Mouse (Mus musculus): ENCODE measurements around the gene Atp6v0b.
A peak's percentile ranks its signal among the peaks of the same experiment; 100 is the strongest.

Gene Atp6v0b

DNA sequence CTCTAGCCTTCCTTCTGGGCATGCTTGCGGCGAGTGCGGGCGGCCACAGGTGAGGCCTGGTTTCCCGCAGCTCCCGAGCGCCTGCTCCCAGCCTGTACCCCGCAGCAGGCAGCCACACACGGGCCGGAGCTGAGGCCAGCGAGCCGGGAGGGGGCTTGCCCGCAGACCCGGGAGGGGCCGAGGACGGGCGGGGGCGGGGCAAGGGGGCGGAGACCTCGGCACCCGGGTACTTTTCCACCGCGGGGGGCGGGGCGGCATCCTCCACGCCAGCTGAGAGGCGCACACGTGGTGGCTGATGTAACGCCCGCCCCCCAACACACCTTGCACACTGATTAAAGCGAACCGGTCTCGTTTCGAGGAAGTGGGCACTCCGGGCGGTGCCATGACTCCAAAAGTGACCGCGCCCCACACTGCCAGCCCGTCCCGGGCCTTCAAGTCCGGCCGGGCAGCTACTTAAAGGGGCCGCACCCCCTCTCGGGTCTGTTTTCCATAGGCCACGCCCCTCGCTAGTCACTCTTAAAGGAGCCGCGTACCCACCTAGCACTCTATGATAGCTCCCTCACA, 50.8 kb downstream of the Atp6v0b start:
- DNase-seq (ENCODE audit: low read depth), result peak; percentile 95

DNA sequence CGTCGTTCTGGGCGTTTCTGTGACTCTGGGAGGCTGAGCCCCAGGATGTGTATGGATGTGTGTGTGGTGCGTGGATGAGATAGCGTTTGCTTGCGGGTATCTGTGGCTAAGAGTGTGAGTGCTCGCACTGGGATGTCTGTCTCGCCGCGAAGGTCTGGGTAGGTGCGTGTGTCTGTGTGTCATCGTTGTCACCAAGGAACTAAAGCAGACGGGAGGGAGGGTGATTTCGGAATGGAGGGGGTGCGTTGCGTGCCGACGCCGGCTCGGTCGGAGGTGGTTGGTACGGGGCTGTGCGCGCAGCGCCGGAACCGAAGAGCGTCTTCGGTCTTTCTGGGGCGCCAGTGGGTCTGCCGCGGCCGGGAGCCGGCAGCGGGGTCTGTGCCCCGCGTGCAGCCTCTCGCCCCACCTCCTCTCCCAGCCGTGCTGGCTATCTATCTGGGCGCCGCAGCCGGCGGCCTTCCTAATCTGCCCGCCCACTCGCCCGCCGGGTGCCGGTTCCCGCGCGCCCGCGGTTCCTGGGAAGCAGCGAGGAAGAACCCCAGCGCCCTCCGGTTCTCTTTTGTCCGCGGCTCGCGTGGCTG, 51.5 kb downstream of the Atp6v0b start:
- peak; percentile 59 for DNase-seq (ENCODE audit: low read depth)

DNA sequence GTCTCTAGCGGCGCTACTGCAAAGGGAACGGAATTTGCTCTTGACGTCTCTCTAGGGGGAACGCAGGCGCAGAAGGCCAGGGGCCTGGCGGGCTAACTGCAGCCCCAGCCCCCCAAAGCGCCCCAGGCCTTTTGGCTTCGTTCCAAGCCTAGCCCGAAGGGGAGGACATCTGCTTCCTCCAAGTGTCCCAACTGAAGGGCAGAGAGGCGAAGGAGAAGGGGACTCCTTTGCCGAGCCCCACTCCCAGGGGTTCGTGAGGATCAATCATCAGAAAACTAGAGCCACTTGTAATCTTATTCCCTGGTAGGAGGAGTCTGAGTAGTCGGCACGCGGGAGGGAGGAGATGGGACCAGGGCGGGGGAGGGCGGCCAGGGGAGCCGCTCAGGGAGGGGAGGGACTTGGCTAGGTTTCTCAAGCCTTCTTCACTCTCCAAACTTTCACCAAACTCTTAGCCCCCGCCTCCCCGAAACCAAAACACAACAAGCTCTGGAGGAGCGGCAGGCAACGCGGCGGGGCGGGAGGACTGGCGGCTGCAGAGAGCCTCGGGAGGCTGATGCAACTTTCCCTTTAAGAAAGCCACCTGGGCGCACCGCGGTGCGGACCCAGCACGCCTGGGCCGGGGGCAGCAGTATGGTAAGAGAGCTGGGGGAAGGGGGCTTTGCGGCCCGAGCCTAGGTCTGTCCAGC, 52.1 kb downstream of the Atp6v0b start:
- DNase-seq (ENCODE audit: low read depth), result peak; percentile 96

DNA sequence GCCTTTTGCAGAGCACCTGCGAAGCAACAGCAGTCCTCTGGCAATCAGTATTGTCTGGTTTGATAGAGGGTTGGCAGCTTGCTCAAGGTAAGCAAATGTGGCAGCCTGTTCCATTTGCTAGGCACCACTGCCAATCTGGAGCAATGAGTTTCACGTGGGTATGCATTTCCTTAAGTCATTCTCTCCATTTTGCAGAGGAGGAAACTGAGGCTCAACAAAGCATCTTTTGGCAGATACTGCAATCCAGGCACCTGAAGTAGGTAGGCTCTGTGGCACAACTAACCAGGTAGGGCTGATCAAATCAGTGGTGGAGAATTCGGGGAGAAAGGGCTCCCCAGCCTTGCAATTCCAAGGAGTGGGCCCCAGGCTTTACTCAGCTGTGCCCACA, 52.7 kb downstream of the Atp6v0b start, which contains the start of gene Slc6a9:
Slc6a9 (plus strand) TSS at position 50 of the 388 bp plus-strand sequence.
- no peak for DNase-seq (ENCODE audit: low read depth)

Data from NIH3T3 (cell line).